In genomic region chr16:29644871-29645270, GRCm38 (mm10) we compare ENCODE assay signal across 25 mouse cellular contexts.
DNase-seq lines count a peak whose midpoint lies in the region; ATAC-seq lines count a peak whose summit lies in the region.
"Had no signal": no experiment of that assay in that cellular context is flagged by ENCODE, and none has a peak within 500 bp of the region (broad histone marks: within the 10 kb centered on the region; RNA-seq: fewer than 3 reads in every experiment).

No protein-coding gene starts in this region.

- H3K27ac ChIP-seq in kidney, embryonic 16.5 days (ENCODE audit: low read length), result peak overlapping the region; percentile 7; the same call in 1 of the 2 replicates
- no peak overlapping the region for H3K27ac ChIP-seq in hindbrain, embryonic 13.5 days
- H3K27ac ChIP-seq: embryonic facial prominence, embryonic 12.5 days; embryonic facial prominence, embryonic 15.5 days; forebrain, embryonic 12.5 days; forebrain, embryonic 15.5 days; heart, adult 2 months; heart, embryonic 10.5 days; heart, embryonic 13.5 days; hindbrain, embryonic 15.5 days had no signal

- H3K4me2 ChIP-seq in kidney, embryonic 16.5 days (replicated peaks; ENCODE audit: low read depth, low read length), result no peak overlapping the region
- H3K4me2 ChIP-seq in hindbrain, embryonic 13.5 days, result no peak overlapping the region
- H3K4me2 ChIP-seq: embryonic facial prominence, embryonic 12.5 days; embryonic facial prominence, embryonic 15.5 days; forebrain, embryonic 12.5 days; forebrain, embryonic 15.5 days; heart, embryonic 13.5 days; hindbrain, embryonic 15.5 days had no signal

- no peaks in the 10 kb centered on the region for H3K27me3 ChIP-seq in kidney, embryonic 16.5 days (ENCODE audit: insufficient read depth, low read length)
- H3K27me3 ChIP-seq in hindbrain, embryonic 13.5 days, result peaks cover 46% of the 10 kb centered on the region
- H3K27me3 ChIP-seq: embryonic facial prominence, embryonic 12.5 days; embryonic facial prominence, embryonic 15.5 days; forebrain, embryonic 15.5 days; heart, embryonic 13.5 days; hindbrain, embryonic 15.5 days had no signal

- H3K4me3 ChIP-seq in kidney, embryonic 16.5 days (ENCODE audit: low read length), result no peak overlapping the region
- no peak overlapping the region for H3K4me3 ChIP-seq in hindbrain, embryonic 13.5 days
- H3K4me3 ChIP-seq: embryonic facial prominence, embryonic 12.5 days; embryonic facial prominence, embryonic 15.5 days; forebrain, embryonic 12.5 days; forebrain, embryonic 15.5 days; heart, adult 2 months; heart, embryonic 10.5 days; heart, embryonic 13.5 days; hindbrain, embryonic 15.5 days had no signal

- WGBS in kidney, embryonic 16.5 days, result 74% methylated on average over 3 of the region's 3 CpGs
- WGBS in hindbrain, embryonic 13.5 days, result 86% methylated on average over 3 of the region's 3 CpGs

- no peak for DNase-seq in kidney, adult 9 months
- DNase-seq in lung, postnatal 25 days (ENCODE audit: low spot score), result peak; percentile 2
- DNase-seq in lung, postnatal 10 days, result no peak
- DNase-seq in R1 (ENCODE audit: low read depth, low spot score), result peak; percentile 37
- DNase-seq in left cerebral cortex, postnatal 14 days (ENCODE audit: low spot score in 2 of 2), result no peak
- DNase-seq: adrenal gland, adult 2 months; adrenal gland, postnatal 14 days; cerebellum, adult 11 months; cerebellum, adult 2 months; cerebellum, adult 9-11 months; cerebellum, postnatal 25 days; gastrocnemius, postnatal 25 days; heart, adult 2 months; heart, postnatal 14 days; heart, postnatal 4 days had no signal

- peaks cover 13% of the 10 kb centered on the region for H3K36me3 ChIP-seq in kidney, embryonic 16.5 days (ENCODE audit: insufficient read depth, low read length)
- peaks cover 47% of the 10 kb centered on the region for H3K36me3 ChIP-seq in hindbrain, embryonic 13.5 days

- H3K9ac ChIP-seq in kidney, embryonic 16.5 days (replicated peaks; ENCODE audit: low read length), result no peak overlapping the region
- no peak overlapping the region for H3K9ac ChIP-seq in hindbrain, embryonic 13.5 days
- H3K9ac ChIP-seq: embryonic facial prominence, embryonic 12.5 days; embryonic facial prominence, embryonic 15.5 days; forebrain, embryonic 12.5 days; forebrain, embryonic 15.5 days; heart, embryonic 13.5 days; hindbrain, embryonic 15.5 days had no signal

- H3K4me1 ChIP-seq in kidney, embryonic 16.5 days (ENCODE audit: insufficient read depth, low read length), result no peaks in the 10 kb centered on the region
- no peaks in the 10 kb centered on the region; the same call in 1 of the 2 replicates for H3K4me1 ChIP-seq in hindbrain, embryonic 13.5 days (replicated peaks)
- H3K4me1 ChIP-seq: embryonic facial prominence, embryonic 12.5 days; embryonic facial prominence, embryonic 15.5 days; forebrain, embryonic 15.5 days; heart, embryonic 10.5 days; heart, embryonic 13.5 days; hindbrain, embryonic 15.5 days had no signal

- ATAC-seq in kidney, embryonic 16.5 days (ENCODE audit: low FRiP score, low TSS enrichment), result peak; percentile 65; the same call in 1 of the 2 replicates
- ATAC-seq in hindbrain, embryonic 13.5 days (ENCODE audit: low FRiP score), result no peak
- ATAC-seq: CD4-positive, CD25-positive, alpha-beta regulatory T cell, adult 4 months; forebrain, embryonic 15.5 days had no signal

- intact Hi-C loops in left cerebral cortex, postnatal 14 days (cut with DNase I), result no loop called here

- no peaks in the 10 kb centered on the region for H3K9me3 ChIP-seq in kidney, embryonic 16.5 days (ENCODE audit: low read length)
- no peaks in the 10 kb centered on the region for H3K9me3 ChIP-seq in hindbrain, embryonic 13.5 days
- H3K9me3 ChIP-seq: embryonic facial prominence, embryonic 12.5 days; embryonic facial prominence, embryonic 15.5 days; forebrain, embryonic 12.5 days; forebrain, embryonic 15.5 days; heart, embryonic 10.5 days; heart, embryonic 13.5 days; hindbrain, embryonic 15.5 days had no signal

Comparison
In these comparisons a context has a peak if more than half of its experiments do, and no peak if none do; other contexts are left out.
1. DNase-seq: peak in lung, postnatal 25 days (single experiment) and R1 (single experiment); none in kidney, adult 9 months (single experiment), lung, postnatal 10 days (single experiment) and left cerebral cortex, postnatal 14 days (0 of 2).